Mouse (Mus musculus): Measurements from ENCODE around the gene Ufd1. TPM values are rescaled to one million over a fixed set of nuclear protein-coding genes. Genes with fewer than 3 reads are reported as not detected.
"Not testable (repeated sequence)": the region's sequence is repeated elsewhere in the genome, so short reads cannot be mapped to it uniquely, and the experiment has no call there.

Gene Ufd1
- total RNA-seq, 2 experiments from 2014 or later = 49.2 to 52.9 TPM

DNA sequence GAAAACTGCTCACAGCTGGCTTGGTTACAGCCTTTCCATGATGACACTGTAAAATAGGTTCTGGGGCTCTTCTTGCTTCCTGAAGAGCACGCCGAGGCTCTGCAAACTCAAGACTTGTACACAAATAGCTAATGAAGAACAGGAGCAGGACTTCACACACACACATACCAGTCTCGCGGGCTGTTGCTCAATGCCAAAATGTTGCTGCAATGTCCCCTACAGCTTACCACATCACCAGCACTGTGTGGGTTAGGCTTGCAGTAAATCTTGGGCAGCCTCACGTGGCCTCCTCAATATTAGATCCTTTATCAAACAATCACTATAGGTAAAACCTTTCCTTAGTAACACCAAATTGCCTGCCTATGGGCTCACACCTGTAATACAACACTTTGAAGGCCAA, 2.6 kb upstream of the Ufd1 start:
- no peak for DNase-seq

DNA sequence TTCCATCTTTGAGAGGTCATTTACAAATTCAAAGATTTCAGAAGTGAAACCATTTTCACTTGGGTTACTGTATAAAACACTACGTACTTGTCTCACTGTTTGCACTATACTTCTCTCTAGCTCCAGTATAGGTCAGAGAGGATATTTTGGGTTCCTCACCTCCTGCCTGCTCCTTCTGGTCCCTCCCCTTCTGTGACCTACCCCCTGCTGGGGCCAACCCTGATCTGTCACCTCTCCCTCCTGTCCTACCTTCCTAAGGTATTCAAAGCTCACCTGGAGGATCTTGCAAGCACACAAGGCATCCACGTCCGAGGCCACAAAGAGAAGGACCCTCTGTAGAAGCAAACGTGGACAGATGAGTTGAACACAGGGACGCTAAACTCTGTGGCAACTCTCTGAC, 547 bp upstream of the Ufd1 start:
- DNase-seq = no peak

- DNase-seq = no peak
Measured at GRCm38 (mm10) chr16:18812385-18812910, 869 bp downstream of the Ufd1 start.

- DNase-seq = no peak
Measured at GRCm38 (mm10) chr16:18822356-18822755, 10.8 kb downstream of the Ufd1 start.

DNA sequence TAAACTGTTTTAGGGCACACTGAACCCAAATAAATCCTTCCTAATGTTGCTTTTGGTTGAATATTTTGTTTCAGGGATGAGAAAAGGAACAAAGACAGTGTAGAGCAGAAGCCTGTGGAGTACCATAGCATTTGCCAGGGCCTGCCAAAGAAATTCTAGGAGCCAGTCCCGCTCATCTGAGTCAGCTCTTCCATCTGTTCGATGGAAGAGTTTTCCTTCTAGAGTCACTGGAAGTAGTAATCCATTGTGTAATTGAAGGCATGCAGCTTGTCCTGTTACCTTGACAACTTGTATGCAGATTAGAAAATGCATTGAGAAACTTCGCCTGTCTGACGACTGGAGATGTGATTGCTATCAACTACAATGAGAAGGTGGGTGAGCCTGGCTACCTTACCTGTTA, 11.3 kb downstream of the Ufd1 start:
- DNase-seq = no peak

DNA sequence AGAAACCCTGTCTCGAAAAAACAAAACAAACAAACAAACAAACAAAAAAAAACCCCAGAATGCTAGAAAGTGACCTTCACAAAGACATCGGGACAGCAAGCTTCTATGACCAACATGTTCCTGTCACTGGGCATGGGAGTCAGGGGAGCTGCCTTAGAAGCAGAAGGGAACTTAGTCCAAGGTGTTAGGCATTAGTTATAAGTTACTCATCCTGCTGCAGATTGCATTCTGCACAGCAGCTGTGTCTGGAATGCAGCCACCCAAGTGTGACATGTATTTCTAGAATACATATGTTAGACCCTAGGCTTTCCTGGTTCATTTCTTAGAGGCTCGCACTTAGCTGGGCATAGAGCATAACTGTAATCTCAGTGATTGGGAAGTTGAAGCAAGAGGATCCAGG, 17.1 kb downstream of the Ufd1 start:
- DNase-seq = no peak

- no peak for DNase-seq
Measured at GRCm38 (mm10) chr16:18829102-18829501, 17.5 kb downstream of the Ufd1 start.

DNA sequence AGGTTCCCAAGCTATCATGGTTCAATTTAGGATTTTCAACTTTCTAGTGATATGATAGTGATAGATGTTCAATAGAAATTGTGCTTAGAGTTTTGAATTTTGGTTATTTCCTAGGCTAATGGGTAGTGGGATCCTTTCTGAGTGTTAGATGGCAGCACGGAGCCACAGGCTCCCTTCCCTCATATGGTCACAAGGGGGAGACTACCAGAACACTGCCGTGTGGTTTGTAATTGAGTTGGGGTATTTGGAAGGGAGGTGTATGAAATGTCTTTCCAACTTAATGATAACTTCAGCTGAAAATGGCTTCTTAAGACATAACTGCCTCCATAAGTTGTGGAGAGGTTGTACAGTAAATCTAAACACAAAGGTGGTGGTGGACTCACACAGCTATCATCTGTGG, 21.9 kb downstream of the Ufd1 start:
- DNase-seq = no peak

GRCm38 (mm10) chr16:18836073-18836467, 24.5 kb downstream of the Ufd1 start:
- no peak for DNase-seq

DNA sequence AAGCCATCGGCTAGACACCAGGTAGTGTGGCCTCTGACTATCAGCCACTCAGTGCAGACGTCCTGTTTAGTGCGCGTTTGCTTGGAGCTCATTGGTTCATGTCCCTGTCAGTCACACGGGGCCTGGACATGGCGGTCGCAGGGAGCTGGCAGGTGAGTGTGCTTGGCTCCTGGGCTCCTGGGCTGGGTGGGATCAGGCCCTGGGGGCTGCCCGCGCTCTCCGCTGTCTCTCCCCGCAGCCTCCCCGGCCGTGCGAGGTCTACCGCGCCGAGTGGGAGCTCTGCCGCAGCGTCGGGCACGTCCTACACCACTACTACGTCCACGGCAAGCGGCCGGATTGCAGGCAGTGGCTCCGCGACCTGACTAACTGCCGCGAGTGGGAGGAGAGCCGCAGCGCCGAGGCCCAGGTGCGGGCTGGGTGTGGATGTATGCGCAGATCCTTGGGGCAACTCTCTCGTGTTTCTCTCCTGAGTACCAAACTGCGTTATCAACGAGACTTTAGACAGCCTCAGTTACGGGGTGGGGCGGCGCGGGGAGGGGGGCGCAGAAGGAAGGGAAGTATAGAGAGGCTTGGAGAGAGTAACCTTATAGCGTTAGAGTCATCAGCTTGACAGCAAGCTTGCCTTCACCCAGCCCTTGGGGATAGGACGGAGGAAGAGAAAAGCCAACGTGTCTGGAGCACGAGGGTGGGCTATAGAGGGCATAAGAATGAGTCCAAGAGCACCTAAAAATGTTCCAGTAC, 25.1 kb downstream of the Ufd1 start, which contains the start of the genes 2510002D24Rik and Gm28539:
2510002D24Rik (plus strand) TSS at position 111 of the 741 bp plus-strand sequence.
Gm28539 (plus strand) TSS at position 117 of the 741 bp plus-strand sequence.
- peak; percentile 89 for DNase-seq

- DNase-seq = no peak
Measured at GRCm38 (mm10) chr16:18838346-18838745, 26.8 kb downstream of the Ufd1 start.

GRCm38 (mm10) chr16:18846301-18846820, 34.8 kb downstream of the Ufd1 start:
- DNase-seq = no peak

DNA sequence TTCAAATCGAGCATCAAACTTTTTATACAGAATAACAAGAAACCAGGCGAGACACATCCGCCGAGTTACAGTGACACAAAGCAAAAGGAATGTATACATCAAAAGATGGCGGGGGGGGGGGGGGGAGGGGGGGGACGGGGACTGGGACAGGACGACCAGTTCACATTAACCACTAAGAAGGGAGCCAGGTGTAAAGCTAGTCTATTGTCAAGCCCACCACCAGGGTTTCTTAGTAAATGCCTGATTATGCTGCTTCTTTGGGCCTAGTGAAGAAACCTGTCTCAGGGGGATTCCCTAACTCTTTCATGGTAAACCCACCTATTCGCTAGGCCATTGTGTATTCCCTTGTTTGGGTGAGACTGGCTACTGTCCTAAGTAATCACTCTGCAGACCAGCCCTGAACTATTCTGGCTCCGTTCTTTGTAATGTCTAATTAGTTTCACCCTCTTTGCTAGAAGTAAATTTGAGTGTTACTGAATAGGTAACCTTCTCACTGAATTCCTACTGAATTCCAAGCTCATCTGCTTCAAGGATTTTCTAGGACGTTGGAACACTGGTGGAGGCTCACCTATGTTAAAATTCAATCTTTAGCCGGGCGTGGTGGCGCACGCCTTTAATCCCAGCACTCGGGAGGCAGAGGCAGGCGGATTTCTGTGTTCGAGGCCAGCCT, 38.1 kb downstream of the Ufd1 start:
- not testable (repeated sequence) for DNase-seq

DNA sequence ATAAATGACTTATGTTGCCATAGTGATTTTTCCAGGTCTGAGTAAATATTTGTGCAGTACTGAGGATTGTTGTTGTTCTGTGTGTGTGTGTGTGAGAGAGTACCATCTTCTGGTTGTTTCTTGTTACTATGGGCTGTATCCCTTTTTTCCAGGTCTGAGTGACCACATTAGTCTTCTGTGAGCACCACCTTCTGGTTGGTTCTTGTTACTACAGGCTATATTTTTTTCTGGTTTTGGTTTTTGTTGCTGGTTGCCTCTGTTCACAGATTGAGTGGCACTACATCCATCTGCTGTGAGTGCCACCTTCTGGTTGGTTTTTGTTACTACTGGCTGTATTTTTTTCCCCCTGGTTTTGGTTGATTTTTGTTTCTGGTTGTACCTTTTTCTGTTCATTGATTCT, 47.0 kb downstream of the Ufd1 start:
- no peak for DNase-seq

DNA sequence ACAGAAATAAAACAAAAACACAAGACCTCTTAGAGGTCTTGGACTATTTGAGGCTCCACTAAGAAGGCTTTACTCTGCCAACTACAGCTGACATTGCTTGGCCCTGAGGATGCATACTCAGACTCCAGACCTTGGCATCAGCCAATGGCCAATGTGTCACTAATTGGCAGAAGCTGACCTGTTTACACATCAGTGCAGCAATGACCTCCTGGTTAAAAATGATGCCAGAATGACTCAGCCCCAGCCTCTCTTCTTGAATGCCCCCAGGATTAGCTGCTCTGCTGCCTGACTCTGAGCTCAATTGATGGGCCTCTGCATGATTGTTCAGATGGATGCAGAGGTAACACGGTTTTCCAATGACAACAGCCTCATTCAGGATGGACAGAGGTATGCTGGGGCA, 48.6 kb downstream of the Ufd1 start:
- DNase-seq = peak; percentile 12

GRCm38 (mm10) chr16:18870495-18870894, 58.9 kb downstream of the Ufd1 start:
- DNase-seq = not testable (repeated sequence)

DNA sequence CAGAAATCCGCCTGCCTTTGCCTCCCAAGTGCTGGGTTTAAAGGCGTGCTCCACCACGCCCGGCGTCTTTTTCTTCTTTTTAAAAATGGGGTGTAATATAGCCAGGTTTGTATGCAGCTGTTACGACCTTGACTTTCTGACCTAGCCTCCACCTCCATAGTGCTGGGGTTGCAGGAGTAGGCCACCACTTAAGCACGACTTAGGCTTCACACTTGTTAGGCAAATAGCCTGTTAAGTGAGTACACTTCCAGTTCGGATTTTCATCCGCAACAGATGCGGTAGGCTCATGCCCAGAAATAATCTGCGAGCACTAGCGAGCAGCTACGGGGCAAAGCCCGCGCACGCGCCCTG, 64.5 kb downstream of the Ufd1 start:
- no peak for DNase-seq

DNA sequence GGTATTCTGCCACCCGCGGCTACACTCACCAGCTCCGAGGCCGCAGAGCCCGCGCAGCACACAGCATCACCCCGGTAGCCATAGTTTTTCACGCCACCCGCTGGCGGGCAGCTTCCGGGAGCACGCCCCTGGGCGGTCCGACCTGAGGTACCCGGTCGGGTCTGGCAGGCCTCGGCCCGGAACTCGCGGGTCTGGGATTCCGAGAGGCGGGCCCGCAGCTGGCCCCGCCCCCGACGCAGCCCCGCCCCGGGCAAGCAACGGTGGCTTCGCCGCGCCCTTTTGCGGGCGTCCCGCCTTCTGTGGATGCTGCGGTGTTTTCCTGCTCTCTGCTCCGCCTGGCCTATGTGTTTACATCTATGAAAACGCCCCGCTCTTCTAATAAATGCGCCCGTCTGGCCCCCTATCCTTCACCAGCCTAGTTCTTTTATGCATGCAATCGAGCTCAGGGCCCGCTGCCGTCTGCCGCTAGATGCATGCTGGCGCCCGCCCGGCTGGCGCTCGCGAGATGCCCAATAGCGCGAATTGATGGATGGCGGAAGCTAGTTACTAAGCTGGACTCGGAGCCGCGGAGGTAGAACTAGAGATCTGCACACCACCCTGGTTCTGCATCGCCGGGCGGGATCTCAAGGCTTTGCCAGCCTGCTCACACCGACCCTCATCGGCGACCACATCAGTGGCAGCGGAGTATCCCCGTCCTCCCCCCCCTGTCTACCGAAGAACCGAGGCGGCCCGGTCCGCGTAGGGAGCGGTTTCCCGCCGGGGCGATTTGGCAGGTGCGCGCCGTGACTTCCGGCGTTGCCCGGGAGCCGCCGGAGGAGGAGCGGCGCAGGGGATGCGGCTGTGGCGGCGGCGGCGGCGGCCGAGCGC, 65.1 kb downstream of the Ufd1 start, which contains the start of the genes Mrpl40 and Hira:
Mrpl40 (minus strand) TSS at position 421 of the 867 bp plus-strand sequence.
Hira (plus strand) TSS at position 596 of the 867 bp plus-strand sequence.
- peak; percentile 94 for DNase-seq

GRCm38 (mm10) chr16:18877386-18878090, 66.0 kb downstream of the Ufd1 start:
- peak; percentile 40 for DNase-seq

DNA sequence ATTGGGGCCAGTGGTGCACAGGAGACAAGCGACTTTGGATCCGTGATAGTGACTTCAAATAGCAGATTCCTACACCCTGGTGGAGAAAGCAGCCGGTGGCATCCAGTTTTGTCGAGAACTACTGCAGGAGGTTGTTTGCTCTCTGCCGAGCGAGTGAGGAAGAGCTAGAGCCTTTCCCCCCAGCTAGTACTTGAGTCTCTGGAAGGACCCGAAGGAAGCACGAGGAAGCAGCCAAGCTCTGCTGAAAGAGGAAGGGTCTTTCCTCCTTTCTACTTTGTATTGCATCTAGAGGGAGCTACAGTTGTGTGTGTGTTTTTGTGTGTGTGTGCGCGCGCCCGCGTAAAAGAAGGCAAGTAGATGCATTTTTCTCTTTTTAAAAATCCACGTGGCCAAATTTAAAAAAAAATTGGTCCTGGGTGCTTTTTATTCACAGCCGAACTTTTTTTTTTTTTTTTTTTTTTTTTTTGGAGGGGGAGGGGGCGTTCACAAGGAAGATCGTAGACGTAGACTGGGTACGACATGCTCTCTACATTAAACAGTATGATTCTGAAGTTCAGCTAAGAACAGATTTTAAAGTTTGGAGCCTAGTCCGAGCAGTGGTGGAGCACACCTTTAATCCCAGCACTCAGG, 66.6 kb downstream of the Ufd1 start:
- DNase-seq = peak; percentile 4

DNA sequence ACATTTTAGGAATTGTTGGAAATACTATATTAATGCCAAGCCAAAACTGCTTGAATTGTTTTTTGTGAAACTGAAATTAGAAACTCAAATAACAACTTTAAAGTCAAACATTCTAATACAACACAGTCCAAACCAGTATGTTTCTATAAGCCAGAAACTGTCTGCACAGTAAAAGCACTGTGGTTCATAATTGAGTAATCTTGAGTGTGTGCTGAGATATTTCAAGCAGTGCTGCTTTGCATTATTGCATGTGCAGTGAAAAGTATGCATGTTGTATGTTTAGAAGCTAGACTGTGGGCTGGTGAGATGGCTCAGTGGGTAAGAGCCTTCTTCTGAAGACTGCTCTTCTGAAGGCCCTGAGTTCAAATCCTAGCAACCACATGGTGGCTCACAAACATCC, 72.5 kb downstream of the Ufd1 start:
- no peak for DNase-seq
